Mouse (Mus musculus) right cerebral cortex, adult 18-20 months (tissue): ENCODE results near the gene Reep1.
A peak's percentile ranks its signal among the peaks of the same experiment; 100 is the strongest.

Experiments
- DNase-seq: peaks from one replicate; pipeline ENCODE4 v3.0.0; 2022; ENCODE audit warnings: mixed read lengths

Reep1 gene

DNA sequence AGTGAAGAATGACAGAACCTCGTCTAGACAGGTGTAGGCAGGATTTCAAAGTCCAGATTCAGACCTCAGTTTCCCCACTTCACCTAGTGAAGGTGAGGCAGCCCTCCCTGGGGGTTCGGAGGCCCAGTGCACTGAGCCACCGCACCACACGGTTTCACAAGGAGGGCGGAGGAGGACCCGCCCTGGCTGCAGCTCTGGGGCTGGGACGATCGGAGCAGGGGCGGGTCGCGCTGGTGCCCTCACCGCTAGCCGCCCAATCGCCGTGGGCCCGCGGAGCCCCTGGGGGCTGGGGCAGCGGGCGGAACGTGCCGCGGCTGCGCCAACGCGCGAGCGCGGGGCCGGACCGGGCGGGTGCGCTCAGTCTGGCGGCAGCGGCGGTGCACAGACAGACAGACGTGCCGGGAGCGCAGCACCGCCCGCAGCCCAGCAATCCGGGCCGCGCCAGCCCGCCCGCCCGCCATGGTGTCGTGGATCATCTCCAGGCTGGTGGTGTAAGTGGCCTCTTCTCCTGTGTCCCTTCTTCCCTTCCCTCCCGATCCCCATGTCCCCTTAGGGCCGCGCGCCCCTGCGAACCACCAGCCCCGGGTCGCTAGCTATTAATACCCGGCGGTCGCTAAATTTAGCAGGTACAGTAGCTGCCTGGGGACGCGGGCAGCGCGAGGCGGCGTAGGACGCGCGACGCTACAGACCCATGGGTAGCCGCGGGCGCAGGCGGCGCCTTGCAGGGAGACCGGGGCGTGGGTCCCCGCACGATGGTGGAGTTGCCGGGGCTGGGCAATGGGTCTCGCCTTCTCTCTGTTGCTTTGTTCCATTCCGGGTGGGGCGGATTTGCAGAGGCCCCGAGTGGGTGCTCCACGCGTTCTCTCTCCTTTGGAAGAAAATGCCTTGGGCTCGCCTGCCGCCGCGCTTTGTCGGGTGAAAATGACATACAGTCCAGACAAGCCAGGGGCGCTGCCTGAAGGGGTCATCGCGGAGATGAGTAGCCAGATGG, at the start of gene Reep1:
Gene Reep1 (plus strand): TSS at position 51 of the 991 bp plus-strand sequence.
- peak; percentile 71 for DNase-seq

DNA sequence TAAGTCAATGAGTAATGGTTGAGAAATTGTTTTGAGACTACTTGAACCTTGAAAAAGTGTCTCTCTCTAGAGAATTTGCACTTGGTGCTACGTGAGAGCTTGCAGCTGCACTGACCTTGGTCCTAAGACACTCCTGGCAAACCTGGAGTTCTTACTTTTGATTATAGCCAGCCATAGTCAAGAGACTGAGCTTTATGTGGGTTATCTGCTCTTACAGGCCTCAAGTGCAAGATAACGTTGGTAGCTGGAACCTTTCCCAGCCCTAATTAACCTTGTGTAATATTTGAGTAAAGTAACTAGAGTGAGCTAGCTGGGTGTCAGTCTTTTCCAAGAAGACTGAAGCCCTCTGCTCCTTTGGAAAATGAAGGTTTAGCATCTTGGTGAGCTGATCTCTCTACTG, 49.1 kb upstream of the Reep1 start:
- DNase-seq: no peak

DNA sequence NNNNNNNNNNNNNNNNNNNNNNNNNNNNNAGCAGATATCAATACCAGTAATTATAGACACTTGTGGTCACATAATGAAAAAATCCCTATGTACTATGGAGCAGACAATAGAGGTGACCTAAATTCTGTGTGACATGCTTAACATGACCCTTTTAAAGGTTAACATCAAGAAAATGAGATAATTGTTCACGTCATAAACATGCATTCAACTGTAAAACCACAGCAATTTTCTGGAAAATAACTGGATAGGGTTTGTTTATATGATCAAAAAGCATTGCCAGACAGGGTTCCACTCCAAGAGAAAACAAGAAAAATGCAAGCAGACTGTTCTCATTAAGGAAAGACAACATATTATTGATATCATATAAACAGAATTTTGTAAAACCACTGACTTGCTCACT, 42.9 kb upstream of the Reep1 start:
- DNase-seq: no peak

DNA sequence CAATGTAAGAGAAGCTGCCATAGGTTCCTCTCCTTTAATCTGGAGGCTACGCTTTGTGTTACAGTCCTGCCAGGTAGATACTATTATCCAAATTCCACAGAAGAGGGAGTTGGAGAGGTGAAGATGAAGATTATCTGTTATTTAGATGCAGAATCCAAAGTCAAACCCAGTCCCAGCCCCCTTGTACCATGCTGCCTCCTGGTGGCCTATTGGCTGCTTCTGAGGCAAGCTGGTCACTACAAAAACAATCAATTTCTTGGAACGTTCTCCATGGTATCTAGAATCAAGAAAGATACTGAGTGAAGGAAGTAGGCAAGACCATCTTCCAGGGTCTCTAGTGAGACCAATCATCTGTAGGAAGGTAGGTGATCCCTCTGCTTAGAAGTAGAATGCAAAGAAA, 34.2 kb upstream of the Reep1 start:
- DNase-seq: no peak

DNA sequence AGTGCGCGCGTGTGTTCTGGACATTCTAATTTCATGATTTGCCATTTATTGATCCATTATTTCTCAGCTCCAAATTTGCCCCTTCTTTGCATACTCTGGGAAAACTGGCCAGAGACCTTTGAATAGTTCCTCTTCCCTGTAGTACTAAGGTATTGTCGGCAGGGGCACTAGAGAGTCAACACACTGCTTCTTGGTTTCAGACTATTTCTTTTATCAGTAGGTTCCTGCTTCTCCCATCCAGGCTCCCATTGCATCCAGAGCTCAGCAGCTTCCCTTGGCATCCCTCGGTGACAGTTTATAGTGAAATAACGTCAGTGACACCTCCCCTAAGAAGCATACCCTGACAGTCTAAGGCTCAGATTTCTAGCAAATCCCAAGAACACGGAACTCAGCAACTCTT, 28.5 kb upstream of the Reep1 start:
- DNase-seq: no peak

DNA sequence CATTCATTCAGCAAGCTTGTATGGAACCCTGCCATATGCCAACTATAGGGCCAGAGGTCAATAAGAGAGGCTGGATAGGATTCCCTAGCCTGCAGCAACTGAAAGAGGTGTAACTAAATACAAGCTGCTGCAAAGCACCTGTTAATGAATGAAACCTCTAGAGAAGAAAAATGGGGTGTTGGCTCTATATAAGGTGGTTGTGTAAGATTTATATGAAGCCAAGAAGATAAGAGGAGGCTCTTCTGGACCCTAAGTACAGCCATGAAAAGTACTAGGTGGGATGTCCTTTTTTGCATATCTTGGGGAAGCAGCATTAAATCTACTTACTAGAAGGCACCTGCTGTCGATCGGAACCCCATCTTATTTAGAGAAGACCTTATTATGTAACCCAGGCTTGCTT, 12.2 kb upstream of the Reep1 start:
- DNase-seq: no peak

DNA sequence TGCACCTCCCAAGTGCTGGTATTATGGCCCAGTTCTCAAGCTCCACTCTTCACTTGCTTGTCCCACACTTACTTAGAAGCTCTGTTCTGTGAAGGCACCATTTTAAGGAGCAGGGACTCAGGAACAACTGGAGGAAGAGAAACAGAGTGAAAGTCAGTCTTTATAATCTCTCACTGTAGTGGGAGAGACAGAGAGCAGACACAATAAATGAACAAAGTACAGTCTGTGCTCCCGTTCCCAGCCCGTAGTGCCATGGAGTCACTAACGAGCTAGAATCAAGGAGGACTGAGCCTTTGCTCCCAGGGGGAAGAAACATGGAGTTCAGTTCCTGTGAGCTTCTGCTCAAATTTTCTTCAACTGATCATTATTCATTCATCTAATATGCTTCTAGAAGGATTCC, 11.8 kb upstream of the Reep1 start:
- DNase-seq: no peak

DNA sequence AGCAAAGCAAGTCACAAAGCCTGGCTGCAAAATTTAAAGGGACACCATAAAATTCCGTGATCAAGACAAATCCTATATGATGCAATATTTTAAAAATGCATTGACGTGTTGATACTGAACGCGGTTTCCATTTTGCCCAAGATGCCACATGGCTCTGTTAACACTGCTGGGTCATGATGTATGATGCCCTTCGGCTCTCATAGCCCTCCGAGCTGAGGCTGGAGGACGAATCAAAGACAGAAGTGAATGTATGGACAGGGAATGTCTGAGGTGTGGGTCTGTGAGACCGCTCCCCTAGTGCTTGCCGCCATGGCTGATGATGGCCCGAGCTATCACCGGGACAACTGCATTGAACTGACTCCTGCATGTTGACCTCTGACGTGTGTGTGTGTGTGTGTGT, 490 bp upstream of the Reep1 start:
- no peak for DNase-seq

DNA sequence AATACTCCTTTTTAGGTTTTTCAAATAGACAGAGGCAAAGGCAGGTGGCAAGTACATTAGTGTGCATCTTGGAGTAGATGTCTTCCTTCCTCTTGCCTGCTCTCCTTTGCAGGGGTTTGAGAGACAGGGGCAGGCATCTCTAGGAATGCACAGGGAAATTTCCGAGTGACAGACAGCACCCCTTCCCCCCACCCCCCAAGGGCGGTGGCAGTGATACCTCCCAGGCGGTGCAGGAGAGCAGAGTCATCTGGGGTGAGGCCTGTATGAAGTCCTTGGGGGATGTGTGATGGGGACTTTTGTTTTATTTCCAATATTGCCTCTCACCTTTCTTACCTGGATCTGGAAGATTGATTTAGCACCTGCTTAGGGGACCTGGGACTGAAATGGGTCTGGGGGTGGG, 1.2 kb downstream of the Reep1 start:
- DNase-seq: no peak

DNA sequence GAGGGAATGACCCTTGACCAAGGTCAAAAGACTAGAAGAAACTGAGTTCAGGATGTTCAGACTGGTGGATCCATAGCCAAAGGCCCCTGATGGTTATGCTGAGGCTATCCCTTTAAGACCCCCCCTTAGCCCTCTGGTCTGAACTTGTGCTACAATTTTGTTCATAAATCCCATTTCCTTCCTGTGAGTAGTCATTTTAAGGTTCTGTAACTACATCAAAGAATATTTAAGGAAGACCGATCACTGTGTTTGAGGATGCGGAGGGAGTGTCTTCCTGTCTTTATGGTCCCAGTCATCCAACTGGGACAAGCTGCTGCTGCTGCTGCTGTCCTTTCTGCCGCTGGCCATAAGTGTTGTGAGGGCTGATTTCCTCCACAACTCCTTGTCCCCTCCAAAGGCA, 3.0 kb downstream of the Reep1 start:
- no peak for DNase-seq

DNA sequence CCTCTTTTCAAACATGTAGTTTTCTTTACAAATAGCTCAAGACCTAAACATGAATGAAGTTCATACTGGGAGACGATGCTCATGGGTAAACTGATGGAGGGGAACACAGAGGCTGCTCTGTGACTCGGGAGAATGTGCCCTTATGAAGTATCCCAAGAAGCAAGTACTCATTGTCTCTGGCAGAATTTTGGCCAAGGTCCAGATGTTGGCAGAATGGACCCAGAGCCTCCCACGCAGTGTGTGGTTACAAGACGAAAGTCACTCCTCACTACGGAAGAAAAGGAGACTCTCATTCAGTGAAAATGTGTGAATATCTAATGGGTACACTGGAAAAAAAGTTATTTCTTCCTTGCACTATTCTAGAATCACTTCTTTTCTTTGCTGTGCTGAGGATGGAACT, 3.8 kb downstream of the Reep1 start:
- no peak for DNase-seq

DNA sequence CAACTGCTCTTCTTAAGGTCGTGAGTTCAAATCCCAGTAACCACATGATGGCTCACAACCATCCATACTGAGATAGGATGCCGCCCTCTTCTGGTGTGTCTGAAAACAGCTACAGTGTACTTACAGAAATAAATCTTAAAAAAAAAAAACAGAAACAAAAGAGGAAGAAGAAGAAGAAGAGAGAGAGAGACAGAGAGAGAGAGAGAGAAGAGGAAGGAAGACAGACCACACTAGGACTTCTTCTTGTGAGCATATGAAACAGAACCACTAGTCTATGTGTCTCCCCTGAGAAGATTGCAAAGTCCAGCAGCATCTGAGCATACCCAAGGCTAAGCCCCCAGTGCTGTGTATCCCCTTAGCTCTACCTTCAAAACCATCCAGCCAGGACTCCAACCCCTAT, 6.2 kb downstream of the Reep1 start:
- no peak for DNase-seq

DNA sequence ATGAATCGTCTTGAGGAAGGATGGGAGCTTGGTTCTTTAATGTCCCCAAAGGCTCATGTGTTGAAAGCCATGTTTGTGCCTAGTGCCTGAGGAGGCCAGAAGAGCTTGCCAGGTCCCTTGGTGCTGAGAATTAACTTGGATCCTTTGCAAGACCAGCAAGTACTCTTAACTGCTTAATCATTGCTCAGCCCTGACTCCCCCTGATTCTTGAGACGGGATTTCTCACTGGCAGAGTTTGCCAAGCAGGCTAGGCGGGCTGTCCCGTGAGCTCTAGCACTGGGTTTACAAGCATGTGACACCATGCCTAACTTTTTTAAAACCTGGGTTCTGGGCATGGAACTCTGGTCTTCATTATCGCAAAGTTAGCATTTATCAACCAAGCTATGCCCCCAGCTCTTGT, 7.6 kb downstream of the Reep1 start:
- no peak for DNase-seq

DNA sequence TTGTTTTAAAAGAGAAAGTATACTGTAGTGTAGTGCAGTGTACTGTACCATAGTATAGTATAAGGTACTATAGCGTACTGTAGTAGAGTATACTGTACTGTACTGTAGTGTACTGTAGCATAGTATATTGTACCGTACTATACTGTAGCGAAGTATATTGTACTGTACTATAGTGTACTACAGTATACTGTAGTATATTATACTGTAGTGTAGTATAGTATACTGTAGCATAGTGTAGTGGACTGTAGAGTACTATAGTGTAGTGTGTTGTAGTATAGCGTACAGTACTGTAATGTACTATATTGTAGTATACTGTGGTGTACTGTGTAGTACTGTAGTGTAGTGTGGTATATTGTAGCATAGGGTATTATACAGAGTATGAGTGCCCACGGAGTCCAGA, 9.1 kb downstream of the Reep1 start:
- DNase-seq: no peak

DNA sequence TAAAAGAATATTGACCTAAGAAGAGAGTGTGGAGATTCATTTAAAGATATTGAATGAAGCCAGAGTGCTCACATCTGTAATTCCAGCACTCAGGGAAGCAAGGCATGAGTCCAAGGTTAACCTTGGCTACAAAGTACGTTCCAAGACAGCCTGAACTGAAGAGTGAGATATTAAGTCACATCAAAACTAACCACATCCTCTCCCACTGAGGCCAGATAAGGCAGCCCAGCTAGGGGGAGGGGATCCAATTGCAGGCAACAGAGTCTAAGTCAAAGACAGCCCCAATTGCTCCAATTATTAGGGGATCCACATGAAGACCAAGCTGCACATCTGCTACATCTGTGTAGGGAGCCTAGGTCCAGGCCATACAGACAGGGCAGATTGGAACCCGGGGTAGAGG, 11.0 kb downstream of the Reep1 start:
- no peak for DNase-seq

DNA sequence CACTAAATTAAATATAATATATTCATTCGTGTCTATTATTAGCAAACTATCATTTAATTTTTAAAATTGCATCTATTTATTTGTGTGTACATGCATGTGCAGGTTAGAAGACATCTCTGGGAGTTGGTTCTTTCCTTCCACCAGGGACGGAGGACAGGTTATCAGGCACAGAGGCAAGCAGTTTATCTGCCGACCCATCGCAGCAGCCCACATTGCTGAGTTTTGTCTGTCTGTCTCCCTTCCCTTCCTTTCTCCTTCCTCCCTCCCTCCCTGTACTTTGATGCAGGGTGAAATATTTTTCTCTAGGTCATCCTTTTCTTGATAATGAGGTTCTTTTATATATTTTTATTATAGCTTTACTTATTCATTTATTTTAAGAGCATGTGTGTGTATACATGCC, 11.9 kb downstream of the Reep1 start:
- DNase-seq: no peak

DNA sequence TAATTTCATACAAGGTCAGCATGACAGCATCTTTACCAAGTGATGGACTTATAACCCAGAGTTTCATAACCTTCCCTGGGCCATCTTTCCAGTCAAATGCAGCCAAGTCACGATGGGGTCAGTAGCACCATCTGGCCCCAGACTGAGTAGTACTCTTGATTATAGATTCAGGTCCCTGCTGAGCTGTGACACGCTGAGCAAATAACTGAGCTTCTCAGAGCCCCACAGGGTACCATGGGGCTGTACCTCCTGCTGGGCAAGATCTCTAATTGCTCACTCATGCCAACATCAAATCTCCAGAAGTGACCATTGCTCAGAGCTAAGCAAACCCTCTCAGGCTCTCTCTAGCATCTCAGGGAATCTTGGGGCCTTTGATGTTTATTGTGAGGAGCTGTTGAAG, 15.6 kb downstream of the Reep1 start:
- no peak for DNase-seq

DNA sequence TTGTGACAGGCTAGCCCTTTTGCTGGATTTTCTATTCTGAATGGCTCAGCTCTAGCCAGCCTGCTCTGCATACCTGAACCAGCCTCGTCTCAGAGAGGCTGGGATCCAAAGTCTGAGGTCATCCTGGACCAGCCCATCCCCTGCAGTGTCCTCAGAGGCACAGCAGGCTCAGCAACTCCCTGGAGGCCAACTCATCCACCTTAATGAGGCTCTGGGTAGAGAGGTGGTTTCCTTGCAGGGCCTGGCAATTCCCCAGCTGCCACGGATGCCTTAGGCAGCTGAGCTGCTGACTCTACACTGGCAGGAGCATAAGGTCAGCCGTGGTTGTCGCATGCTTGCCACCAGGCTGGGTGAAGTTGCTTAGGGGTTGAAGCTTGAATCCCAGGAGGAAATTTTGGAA, 16.2 kb downstream of the Reep1 start:
- DNase-seq: no peak

DNA sequence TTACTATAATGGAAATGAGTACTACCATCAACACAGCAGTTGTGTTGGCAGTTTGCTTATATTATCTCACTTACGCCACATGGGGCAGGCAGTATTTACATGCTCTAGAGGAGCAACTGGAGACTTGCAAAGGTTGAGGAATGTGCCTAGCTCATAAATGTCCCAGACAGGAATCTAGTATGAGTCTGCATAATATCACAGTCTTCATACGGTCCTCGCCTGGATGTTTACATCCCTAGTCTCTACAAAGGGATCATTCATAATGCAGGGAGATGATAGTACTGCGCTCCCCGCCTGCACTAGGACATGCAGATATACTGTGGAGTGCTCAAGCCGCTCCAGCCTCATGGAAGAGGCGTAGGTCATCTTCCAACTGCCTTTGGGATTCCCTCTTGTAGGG, 19.3 kb downstream of the Reep1 start:
- no peak for DNase-seq

DNA sequence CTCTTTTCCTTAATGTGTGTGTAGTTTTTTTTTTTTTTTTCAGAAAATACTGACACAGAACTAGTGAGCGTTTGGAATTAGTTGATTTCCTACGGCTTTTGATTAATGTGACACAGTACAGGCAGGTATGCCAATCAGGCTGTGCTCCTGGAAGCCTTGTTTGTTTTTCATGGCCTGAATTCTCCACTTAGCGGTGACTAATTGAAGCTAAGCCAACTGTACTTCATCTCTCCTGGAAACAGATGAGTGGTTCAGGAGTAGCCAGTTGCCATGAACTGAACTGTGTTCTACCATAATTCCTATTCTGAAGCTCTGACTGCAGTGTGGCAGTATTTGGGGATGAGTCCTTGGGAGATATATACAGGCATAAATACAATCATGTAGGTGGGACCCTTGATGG, 20.9 kb downstream of the Reep1 start:
- no peak for DNase-seq

DNA sequence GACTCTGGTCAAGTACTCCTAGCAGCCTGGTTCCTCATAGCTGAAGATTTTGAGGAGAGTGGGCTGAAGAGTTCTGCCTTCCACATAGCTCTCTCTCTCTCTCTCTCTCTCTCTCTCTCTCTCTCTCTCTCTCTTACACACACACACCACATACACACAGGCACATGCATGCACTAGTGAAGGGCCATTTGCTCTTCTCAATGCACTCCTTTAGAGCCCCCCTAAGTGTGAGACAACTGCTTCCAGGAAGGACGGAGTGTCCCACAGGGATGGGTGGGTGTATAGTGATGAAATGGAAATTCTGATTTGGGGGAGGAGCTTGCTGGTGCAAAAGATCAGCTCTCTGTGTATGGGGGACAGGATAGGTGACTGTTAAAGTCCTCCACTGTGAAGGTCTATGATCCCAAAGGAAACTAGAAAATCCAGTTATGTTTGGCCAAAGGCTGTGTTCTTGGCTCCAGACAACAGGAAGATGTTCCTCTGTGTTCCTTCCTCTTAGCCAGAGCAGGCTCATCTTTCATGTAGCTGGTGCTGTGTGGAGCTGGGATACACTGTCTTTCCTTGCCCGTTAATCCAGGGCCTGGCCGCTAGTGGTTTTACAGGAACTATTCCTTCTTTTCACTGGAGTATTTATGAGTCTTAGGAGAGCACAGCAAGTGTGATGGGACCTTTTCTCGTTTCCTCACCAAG, 27.7 kb downstream of the Reep1 start:
- no peak for DNase-seq

DNA sequence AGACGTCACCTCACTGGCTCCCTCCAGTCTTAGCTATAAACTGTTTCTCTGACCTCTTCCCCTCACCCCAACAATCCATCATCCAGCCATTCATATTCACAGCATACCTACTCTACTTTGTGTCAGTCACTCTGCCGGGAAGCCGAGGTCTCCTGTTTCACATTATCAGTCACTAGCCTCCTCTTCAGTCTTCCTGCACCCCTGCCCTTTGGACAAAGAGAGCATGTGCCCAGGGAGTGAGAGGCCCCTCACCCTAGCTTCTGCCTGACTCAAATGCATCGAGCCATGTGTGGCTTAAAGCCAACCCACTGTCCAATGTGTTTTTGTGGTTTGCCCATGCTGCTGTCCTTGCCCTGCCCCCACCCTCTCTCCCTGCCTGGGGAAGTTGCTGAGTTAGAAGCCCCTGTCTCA, 28.2 kb downstream of the Reep1 start:
- no peak for DNase-seq

DNA sequence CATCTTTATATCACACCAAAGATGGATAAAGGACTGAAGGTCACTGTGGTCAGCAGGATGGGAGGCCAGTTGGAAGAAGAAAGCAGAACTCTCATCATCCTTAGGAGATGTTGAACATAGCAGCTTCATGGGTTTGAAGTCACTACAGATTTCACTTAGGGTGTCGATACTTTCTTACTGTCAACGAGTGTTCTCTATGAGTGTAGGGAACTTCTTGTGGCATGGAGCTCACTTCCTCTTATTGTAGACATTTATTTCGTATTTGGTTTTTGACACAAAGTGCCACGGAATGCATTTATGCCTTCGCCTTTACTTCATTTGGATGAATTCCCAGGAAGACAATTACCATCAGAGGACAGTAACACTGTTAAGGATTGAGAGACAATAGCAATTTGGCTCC, 28.7 kb downstream of the Reep1 start:
- DNase-seq: no peak

DNA sequence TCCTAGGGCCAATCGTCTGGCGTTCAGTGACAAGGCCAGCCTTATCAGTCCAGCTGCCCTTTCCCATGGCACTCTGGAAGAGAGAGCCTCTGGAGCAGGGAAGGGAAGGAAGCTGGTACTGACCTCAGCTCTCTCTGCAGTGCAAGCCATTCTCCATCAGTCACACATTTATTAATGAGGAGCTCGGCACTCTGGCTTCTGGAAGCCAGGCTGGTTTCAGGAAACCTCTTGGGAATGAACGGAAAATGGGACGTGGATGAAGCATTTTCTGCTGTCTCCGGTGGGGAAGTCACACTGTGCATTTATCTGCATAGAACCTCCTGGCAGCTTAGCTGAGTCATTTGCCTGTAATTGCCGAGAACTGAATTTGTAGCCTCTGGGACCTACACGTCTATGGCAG, 29.8 kb downstream of the Reep1 start:
- peak; percentile 41 for DNase-seq
